Mouse (Mus musculus) neural tube, embryonic 12.5 days (tissue): ENCODE results near the gene Mapk12. TPM values are rescaled to one million over a fixed set of nuclear protein-coding genes. Genes with fewer than 3 reads are reported as not detected.

Source experiments
- ATAC-seq: fragments of 200-750 bp; cut with Nextera tagmentation; 2 replicates; pipeline ENCODE4 v1.8.0; 2017; ENCODE audit warnings: low read depth, mild to moderate bottlenecking, moderate TSS enrichment, moderate library complexity; ENCODE audit not compliant: low FRiP score
- H3K27ac ChIP-seq: fragments of 300-500 bp; sonication (generic); 2 replicates; pipeline ENCODE4 v1.5.1; 2016
- H3K27me3 ChIP-seq: fragments of 300-500 bp; sonication (generic); replicated peaks from 2 replicates; pipeline ENCODE4 v1.6.1; 2016; ENCODE audit warnings: mild to moderate bottlenecking
- H3K36me3 ChIP-seq: fragments of 300-500 bp; sonication (generic); 2 replicates; pipeline ENCODE4 v1.6.1; 2016; ENCODE audit warnings: mild to moderate bottlenecking
- H3K4me1 ChIP-seq: fragments of 300-500 bp; sonication (generic); 2 replicates; pipeline ENCODE4 v1.6.1; 2016
- H3K4me2 ChIP-seq: fragments of 300-500 bp; sonication (generic); replicated peaks from 2 replicates; pipeline ENCODE4 v1.6.1; 2016; ENCODE audit warnings: mild to moderate bottlenecking
- H3K4me3 ChIP-seq: fragments of 300-500 bp; sonication (generic); 2 replicates; pipeline ENCODE4 v1.5.1; 2016
- H3K9ac ChIP-seq: fragments of 300-500 bp; sonication (generic); 2 replicates; pipeline ENCODE4 v1.6.1; 2016; ENCODE audit warnings: mild to moderate bottlenecking
- H3K9me3 ChIP-seq: fragments of 300-500 bp; sonication (generic); 2 replicates; pipeline ENCODE4 v1.6.1; 2016; ENCODE audit warnings: mild to moderate bottlenecking
- WGBS: fragments of 180-500 bp; shearing (Covaris S2); methylation state at CpG from one replicate; pipeline ENCODE4 v1.1.7; 2016; 5-methylcytosine and 5-hydroxymethylcytosine counted together
- polyA plus RNA-seq: library from polyadenylated mRNA; unstranded; fragments of >200 nt; fragmentation: Nextera tagmentation; extraction: Ambion mirVana; gene quantifications from 2 replicates; pipeline ENCODE4 v1.2.1, GENCODE M21; 2016

Gene Mapk12
- polyA plus RNA-seq, 1 experiment from 2014 or later = 13.4 TPM

DNA sequence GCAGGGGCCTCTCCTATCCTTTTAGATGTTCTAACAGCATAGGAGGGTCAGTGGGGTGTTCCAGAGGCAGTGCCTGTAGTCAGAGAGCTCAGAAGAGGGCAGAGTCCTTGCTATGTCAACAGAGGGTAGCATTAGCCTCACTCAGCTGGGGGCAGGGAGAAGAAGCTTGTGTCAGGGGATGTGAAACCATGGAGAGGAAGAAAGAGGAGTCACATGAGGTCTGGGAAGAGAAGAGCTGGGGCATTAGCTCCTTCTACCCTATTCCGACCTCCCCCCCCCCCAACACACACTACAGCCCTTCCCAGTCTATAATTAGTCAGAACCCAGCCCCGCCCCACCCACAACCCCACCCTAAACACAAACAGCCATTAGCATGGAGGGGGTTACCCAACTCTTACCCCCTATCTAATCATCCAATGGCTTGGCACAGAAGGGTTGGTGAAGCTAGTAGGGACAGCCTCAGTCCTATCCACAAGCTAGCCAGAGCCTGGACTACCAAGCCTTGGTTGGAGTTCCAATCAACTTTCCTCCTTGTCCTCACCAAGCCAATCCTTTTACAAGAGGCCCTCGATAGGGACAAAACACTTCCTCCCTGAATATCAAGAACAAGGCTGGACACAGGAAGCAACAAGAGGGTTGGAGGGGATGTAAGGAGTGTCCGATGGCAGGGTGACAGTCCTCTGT, 37.2 kb upstream of the Mapk12 start:
- no peak for ATAC-seq
- Histone ChIP-seq H3K4me1 (peaks cover 76% of the 10 kb centered on the region), H3K27ac (no peak overlapping the region), H3K36me3 (no peaks in the 10 kb centered on the region), H3K9me3 (no peaks in the 10 kb centered on the region), H3K9ac (peak overlapping the region; percentile 96; the same call in 1 of the 2 replicates), H3K4me3 (no peak overlapping the region), H3K4me2 (peak overlapping the region; percentile 89), H3K27me3 (0 out of 2 replicates have a peak, but pooled peaks cover 6% of the 10 kb centered on the region)
- WGBS = 79% methylated on average over 3 of the region's 4 CpGs

DNA sequence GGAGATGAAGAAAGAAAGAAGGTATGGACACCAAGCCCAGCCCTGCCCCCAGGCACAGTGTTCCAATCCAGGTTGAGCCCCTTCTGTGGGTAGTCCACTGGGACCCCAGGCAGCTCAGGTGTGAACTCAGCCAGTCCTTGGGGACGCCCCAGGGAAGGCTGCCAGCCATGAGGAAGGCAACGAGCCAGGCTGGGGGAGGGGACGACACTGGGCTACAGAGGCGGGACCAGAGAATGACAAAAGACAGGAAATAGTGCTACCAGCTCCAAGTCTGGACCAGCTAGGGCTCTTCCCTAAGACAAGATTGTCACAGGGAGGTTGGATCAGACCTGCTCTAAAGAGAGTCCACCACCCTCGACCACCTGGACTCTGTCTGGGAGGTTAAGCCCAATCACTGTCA, 36.6 kb upstream of the Mapk12 start:
- no peaks in the 10 kb centered on the region for H3K9me3 ChIP-seq
- H3K4me3 ChIP-seq = no peak overlapping the region
- H3K27ac ChIP-seq = no peak overlapping the region
- peak overlapping the region; percentile 89 for H3K4me2 ChIP-seq
- WGBS = 7% methylated on average over 5 of the region's 5 CpGs
- H3K27me3 ChIP-seq = 0 out of 2 replicates have a peak, but pooled peaks cover 6% of the 10 kb centered on the region
- no peak for ATAC-seq
- no peak overlapping the region; the same call in 1 of the 2 replicates for H3K9ac ChIP-seq
- H3K36me3 ChIP-seq = no peaks in the 10 kb centered on the region
- peaks cover 77% of the 10 kb centered on the region for H3K4me1 ChIP-seq

DNA sequence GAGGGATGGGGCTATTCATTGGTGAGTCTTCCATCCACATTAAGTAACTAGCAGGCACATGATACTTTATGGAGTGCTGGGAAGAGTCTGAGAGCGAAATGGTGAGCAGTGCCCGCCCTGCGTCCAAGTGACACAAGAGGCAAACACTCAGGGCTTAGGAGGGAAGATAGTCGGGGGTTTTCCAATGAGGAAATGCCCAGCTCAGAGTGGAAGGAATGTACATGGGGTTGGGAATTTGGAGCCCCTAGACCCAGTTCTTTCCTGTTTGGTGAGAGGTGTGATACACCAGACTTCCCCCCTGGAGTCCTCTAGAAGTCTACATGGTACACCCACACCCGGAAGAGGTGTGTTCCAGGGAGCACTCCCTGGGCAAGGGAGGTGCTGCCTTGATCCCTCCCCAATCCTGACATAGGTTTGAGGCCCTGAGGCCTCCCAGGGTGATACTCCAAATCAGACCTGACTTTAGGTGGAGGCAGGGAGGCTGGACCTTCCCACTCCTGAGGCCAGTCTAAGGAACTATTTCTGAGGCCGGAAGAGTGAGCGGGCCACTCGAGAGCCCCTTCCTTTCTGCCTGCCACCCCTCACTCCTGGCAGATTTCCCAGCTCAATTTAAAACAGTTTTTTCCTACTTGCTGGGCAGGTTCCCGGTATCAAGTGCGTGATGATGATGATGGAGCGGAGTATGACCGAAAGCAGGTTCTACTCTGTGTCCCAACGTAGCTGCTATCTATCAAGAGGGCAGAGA, 35.1 kb upstream of the Mapk12 start:
- Histone ChIP-seq H3K9me3 (no peaks in the 10 kb centered on the region), H3K9ac (no peak overlapping the region), H3K4me3 (no peak overlapping the region), H3K27me3 (0 out of 2 replicates have a peak, but pooled peaks cover 6% of the 10 kb centered on the region), H3K4me2 (no peak overlapping the region), H3K4me1 (peaks cover 81% of the 10 kb centered on the region), H3K27ac (no peak overlapping the region), H3K36me3 (0 out of 2 replicates have a peak, but pooled peaks cover 1% of the 10 kb centered on the region)
- 87% methylated on average over 13 of the region's 13 CpGs for WGBS
- no peak for ATAC-seq

DNA sequence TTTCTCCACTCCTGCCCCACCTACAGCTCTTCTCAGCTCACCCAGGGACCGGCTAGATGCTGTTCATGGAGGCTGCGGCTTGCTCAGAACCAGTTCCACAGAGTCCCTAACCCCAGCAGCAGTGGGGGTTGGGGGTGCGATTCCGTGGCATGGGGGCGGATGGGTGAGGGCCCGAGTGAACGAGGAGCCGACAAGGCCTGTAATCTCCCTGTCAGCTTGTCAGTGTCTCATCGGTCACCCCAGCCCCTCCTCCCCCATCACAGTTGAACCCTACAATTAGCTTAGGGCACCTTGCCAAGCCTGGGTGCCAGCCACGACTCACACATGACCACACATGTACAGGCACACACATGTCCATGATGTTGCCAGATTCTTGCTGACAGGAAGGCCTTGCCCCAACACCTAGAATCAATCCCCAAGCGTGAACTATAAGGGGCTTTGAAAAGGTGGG, 34.4 kb upstream of the Mapk12 start:
- Histone ChIP-seq H3K36me3 (peaks cover 7% of the 10 kb centered on the region; the same call in 1 of the 2 replicates), H3K9ac (no peak overlapping the region), H3K27ac (no peak overlapping the region), H3K9me3 (no peaks in the 10 kb centered on the region), H3K4me3 (no peak overlapping the region), H3K27me3 (0 out of 2 replicates have a peak, but pooled peaks cover 6% of the 10 kb centered on the region), H3K4me2 (peak overlapping the region; percentile 99), H3K4me1 (peaks cover 88% of the 10 kb centered on the region)
- no peak for ATAC-seq
- 64% methylated on average over 11 of the region's 11 CpGs for WGBS

DNA sequence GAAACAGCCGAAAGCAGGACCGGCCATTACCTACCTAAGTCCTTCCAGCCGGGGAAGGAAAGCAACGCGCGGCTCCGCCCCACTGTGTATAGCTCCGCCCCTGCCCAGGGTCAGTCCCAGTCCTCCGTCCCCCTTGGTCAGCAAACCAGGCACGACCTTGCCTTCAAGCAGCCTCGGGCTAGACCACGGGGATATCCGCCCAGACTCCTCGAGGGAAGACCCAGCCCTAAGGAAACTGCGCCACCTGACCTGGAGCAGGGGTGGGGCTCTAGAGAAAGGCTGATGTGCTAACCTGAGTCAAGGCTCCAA, 33.4 kb upstream of the Mapk12 start:
- Histone ChIP-seq H3K9ac (peak overlapping the region; percentile 82; the same call in 1 of the 2 replicates), H3K27me3 (0 out of 2 replicates have a peak, but pooled peaks cover 6% of the 10 kb centered on the region), H3K4me1 (peaks cover 90% of the 10 kb centered on the region), H3K4me2 (peak overlapping the region; percentile 99), H3K9me3 (no peaks in the 10 kb centered on the region), H3K27ac (no peak overlapping the region), H3K36me3 (peaks cover 13% of the 10 kb centered on the region; the same call in 1 of the 2 replicates), H3K4me3 (peak overlapping the region; percentile 49)
- 0% methylated on average over 15 of the region's 15 CpGs for WGBS
- ATAC-seq = peak; percentile 33; the same call in 1 of the 2 replicates

DNA sequence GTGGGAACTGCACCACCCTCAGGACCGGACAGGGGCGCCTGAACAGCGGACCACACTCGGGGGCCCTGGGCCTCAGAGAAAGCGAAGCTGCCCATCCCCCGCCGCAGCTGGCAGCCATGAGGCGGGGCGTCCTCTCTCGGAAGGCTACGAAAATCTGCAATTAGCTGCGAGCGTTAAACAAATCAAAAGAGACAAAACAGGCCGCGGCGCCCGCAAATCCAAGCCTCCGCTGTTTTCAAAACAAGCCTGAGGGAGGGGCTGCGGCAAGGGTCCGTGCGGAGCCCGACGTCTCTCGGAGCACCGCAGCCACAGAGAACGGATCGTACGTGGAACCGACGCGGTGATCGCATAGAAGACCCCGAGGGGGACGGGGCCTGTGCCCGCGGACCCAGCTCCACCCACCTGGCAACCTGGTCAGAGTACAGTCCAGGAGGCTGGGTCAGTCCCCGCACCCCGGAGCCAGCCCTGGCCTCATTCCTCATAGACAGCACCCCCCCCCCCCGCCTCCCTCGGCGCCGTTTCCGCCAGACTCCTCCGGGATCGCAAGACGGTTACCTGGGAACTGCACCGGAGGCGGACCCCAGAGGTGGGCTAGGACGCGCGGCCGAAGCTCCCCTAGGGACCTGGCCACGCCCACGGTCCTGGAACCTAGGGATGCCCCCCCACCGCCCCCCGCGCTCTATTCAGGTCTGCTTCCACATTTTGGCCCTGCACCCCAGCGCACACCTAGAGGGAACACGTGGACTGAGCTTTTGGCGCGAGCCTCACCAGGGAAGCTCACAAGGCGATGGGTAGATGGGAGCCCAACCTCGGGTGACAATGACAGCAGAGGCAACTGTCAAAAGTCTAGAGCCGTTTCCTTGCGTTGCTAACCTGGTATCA, 32.8 kb upstream of the Mapk12 start:
- H3K36me3 ChIP-seq = peaks cover 16% of the 10 kb centered on the region
- under 1% methylated on average over 65 of the region's 65 CpGs for WGBS

DNA sequence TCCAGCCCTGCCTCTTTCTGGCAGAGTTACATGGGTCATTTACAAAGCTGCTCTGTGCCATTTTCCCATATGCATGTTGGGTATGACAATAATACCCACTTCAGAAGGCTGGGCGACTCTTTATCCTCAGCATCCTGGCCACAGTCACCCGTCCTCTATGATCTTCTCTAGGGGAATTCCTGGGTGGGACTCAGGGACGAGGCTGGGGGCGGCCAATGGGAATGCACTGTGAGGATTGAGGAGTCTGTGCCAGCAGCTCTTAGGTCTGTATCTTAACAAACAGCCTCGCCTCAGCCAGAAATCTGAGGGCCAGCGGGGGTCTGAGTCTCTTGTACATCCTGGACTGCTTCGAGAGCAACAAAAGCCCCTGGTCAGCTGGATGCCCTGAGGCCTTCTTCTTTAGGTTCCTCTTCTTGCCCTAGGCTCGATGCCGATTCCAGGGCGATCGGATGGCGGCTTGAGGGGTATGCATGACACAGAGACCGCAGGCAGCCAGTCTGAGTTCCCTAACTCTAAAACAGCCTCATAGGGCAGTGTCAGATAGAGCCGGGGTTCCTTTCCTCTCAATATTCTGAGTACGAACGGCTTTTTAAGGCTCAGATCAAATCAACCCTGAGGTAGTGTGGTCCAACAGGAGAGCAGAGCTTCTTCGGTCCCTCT, 31.9 kb upstream of the Mapk12 start:
- peak overlapping the region; percentile 43; the same call in 1 of the 2 replicates for H3K27ac ChIP-seq
- H3K4me1 ChIP-seq = peaks cover 77% of the 10 kb centered on the region
- 34% methylated on average over 17 of the region's 17 CpGs for WGBS
- H3K36me3 ChIP-seq = peaks cover 24% of the 10 kb centered on the region
- peak overlapping the region; percentile 49 for H3K4me3 ChIP-seq
- no peaks in the 10 kb centered on the region for H3K9me3 ChIP-seq
- H3K27me3 ChIP-seq = 0 out of 2 replicates have a peak, but pooled peaks cover 6% of the 10 kb centered on the region
- H3K4me2 ChIP-seq = peak overlapping the region; percentile 99
- no peak for ATAC-seq
- H3K9ac ChIP-seq = peak overlapping the region; percentile 82

More for the DNA sequence above, 32.8 kb upstream of the Mapk12 start:
- no peaks in the 10 kb centered on the region for H3K9me3 ChIP-seq
- peaks cover 85% of the 10 kb centered on the region for H3K4me1 ChIP-seq
- H3K27ac ChIP-seq = peak overlapping the region; percentile 43; the same call in 1 of the 2 replicates
- peak overlapping the region; percentile 99 for H3K4me2 ChIP-seq
- ATAC-seq = peak; percentile 51
- H3K4me3 ChIP-seq = peak overlapping the region; percentile 49
- peak overlapping the region; percentile 82 for H3K9ac ChIP-seq
- 0 out of 2 replicates have a peak, but pooled peaks cover 6% of the 10 kb centered on the region for H3K27me3 ChIP-seq

DNA sequence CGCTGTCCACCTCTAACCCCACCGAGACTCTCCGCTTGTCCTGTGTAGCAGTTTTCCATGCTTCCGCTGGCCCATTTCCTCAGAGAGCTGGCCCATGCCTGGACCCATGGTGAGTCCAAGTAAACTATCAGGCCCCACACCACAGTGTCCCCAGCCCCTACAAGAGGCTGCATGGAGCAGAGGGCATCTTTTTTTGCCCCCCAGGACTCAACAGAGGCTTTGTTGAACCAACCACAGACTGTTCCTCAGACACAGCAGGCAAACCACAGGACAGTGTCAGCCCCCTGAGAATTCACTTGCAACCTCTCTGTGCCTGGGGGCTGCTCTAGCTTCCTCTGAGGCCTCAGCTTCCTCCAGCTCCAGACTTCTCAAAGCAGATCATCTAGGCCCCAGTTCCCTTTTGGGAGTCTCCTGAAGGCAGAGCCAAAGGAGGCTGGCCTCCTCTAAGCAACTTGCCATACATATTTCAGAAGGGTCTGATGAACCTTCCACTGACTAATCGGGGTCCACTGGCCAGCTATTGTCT, 31.1 kb upstream of the Mapk12 start:
- H3K27ac ChIP-seq = no peak overlapping the region
- H3K4me2 ChIP-seq = no peak overlapping the region; the same call in 1 of the 2 replicates
- H3K9ac ChIP-seq = no peak overlapping the region
- H3K4me1 ChIP-seq = peaks cover 69% of the 10 kb centered on the region
- peaks cover 32% of the 10 kb centered on the region for H3K36me3 ChIP-seq
- WGBS = 89% methylated on average over 5 of the region's 5 CpGs
- no peak overlapping the region for H3K4me3 ChIP-seq
- 0 out of 2 replicates have a peak, but pooled peaks cover 6% of the 10 kb centered on the region for H3K27me3 ChIP-seq
- no peaks in the 10 kb centered on the region for H3K9me3 ChIP-seq
- ATAC-seq = no peak

DNA sequence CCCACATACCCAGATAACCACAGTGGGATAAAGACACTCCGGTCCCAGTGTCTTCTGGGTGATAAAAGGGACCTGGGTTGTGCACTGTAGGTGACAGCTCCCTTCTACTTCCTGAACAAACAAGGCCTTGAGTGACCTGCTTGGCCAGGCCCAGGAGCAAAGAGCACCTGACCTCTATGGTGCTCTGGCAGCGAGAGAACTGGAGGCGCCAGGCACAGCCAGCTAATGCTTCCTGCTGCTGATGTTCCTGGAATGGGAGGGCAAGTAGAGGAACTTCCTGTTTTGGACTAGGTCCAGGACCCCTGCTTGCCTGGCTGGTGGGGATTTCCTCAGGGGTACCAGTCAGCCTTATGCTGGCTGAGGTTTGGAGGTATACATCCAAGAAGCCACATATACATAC, 29.6 kb upstream of the Mapk12 start:
- H3K4me1 ChIP-seq = peaks cover 60% of the 10 kb centered on the region
- H3K36me3 ChIP-seq = peaks cover 47% of the 10 kb centered on the region
- H3K27me3 ChIP-seq = 0 out of 2 replicates have a peak, but pooled peaks cover 6% of the 10 kb centered on the region
- no peaks in the 10 kb centered on the region for H3K9me3 ChIP-seq
- no peak overlapping the region for H3K4me3 ChIP-seq
- H3K9ac ChIP-seq = no peak overlapping the region
- no peak overlapping the region for H3K27ac ChIP-seq
- ATAC-seq = no peak
- 76% methylated on average over 3 of the region's 3 CpGs for WGBS
- H3K4me2 ChIP-seq = peak overlapping the region; percentile 37

DNA sequence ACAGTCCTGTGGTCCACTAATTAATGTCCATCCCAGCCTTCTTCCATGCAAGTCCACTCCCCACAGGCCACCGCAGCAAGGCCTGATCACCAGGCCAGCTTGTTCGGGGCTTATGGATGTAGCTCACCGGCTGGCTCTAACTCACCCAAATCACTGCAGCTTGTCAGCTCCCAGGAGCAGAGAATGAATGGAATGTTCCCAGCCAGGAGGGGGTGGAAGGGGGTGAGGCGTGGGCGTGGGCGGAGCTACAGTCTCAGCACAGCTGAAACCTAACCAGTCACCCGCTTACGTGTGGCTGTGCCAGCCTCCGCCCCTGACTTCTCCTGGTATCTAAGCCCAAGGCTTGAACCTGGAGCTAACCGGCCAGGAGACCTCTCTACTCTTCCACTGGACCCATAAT, 28.9 kb upstream of the Mapk12 start:
- no peak overlapping the region for H3K27ac ChIP-seq
- H3K36me3 ChIP-seq = peaks cover 54% of the 10 kb centered on the region
- 2% methylated on average over 10 of the region's 10 CpGs for WGBS
- H3K27me3 ChIP-seq = no peaks in the 10 kb centered on the region
- H3K4me3 ChIP-seq = no peak overlapping the region
- ATAC-seq = peak; percentile 49
- H3K4me2 ChIP-seq = peak overlapping the region; percentile 37
- H3K9me3 ChIP-seq = no peaks in the 10 kb centered on the region
- H3K4me1 ChIP-seq = peaks cover 53% of the 10 kb centered on the region
- 0 out of 2 replicates have a peak overlapping the region, but pooled peaks have one; percentile 21 for H3K9ac ChIP-seq

DNA sequence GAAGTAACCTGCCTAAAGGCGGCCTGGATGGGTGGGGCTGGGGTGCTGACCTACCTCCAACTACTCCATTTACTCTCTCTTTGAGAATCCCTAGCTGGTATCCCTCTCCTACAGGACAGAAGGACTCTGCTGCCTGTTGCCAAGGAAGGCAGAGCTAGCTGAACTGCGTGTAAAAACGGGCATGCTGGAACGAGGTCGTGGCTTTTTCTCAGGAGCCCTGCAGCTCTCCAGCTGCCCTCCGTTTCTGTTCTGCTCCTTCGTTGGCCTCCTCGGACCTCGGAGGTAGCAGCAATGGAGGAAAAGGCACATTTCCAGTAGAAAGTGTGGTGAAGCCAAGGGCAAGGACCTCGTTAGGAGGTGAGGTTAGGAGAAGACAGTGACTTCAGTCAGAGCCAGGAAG, 28.4 kb upstream of the Mapk12 start:
- no peaks in the 10 kb centered on the region for H3K9me3 ChIP-seq
- ATAC-seq = no peak
- H3K36me3 ChIP-seq = peaks cover 59% of the 10 kb centered on the region
- 65% methylated on average over 10 of the region's 10 CpGs for WGBS
- H3K27ac ChIP-seq = no peak overlapping the region
- H3K4me1 ChIP-seq = peaks cover 48% of the 10 kb centered on the region
- no peak overlapping the region for H3K4me3 ChIP-seq
- peak overlapping the region; percentile 37 for H3K4me2 ChIP-seq
- no peaks in the 10 kb centered on the region for H3K27me3 ChIP-seq
- H3K9ac ChIP-seq = 0 out of 2 replicates have a peak overlapping the region, but pooled peaks have one; percentile 21
